Mouse (Mus musculus) embryonic fibroblast, embryonic 13.5 days (primary cell): Measurements from ENCODE around the gene Nat10.

Experiments used
- CTCF ChIP-seq: IDR thresholded peaks from 2 replicates; pipeline ENCODE4 v1.5.1; 2011; ENCODE audit warnings: mild to moderate bottlenecking, control low read depth, low read length, moderate library complexity, borderline replicate concordance; ENCODE audit not compliant: insufficient read depth
- POLR2A ChIP-seq: IDR thresholded peaks from 2 replicates; pipeline ENCODE4 v1.6.1; 2011; ENCODE audit warnings: low read depth, mild to moderate bottlenecking, control low read depth, low read length, moderate library complexity

GRCm38 (mm10) chr2:103705826-103706225 lies 55.2 kb downstream of the Nat10 start:
- TF ChIP-seq POLR2A (no peak), CTCF (no peak)
